Mouse (Mus musculus) liver, adult 2 months (tissue): ENCODE data around the gene Sirt5.

Experiments
- CTCF ChIP-seq: fragments of 200-500 bp; IDR thresholded peaks from 2 replicates; pipeline ENCODE4 v1.5.1; 2011; ENCODE audit warnings: low read depth, low read length, control low read depth
- POLR2A ChIP-seq: fragments of 200-500 bp; IDR thresholded peaks from 2 replicates; pipeline ENCODE4 v1.6.1; 2011; ENCODE audit warnings: low read length, control low read depth; ENCODE audit not compliant: insufficient read depth; ENCODE audit errors: extremely low read depth

DNA sequence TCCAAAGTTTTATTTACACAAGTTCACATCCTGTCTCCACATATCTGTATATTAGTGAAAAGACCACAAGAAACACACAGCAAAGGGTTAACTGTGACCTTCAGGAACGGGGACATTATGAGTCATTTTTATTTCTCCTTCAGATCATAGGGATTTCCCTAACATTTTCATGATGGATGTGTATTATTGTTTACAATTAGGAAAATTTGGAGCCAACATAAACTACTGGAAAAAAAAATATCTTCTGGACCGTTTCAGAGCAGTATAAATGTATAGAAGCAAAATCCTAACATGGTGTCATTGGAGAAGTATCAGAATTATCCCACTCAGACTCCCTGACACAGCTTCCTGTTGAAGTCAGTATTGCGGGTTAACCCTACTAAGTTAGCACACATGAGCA lies 14.7 kb downstream of the Sirt5 start:
- no peak for TF ChIP-seq CTCF
- TF ChIP-seq POLR2A = no peak
